Mouse (Mus musculus) MEL (cell line): ENCODE measurements around the gene Sh2d1b2. TPM values are rescaled to one million over a fixed set of nuclear protein-coding genes. Genes with fewer than 3 reads are reported as not detected.

ENCODE experiments used
- DNase-seq: peaks from one replicate; pipeline ENCODE4 v3.0.0; 2011; ENCODE audit warnings: low read depth, low spot score
- H3K27ac ChIP-seq: 2 replicates; pipeline ENCODE4 v1.5.1; 2012; ENCODE audit warnings: low read depth, mild to moderate bottlenecking, control low read depth, low read length, moderate library complexity; ENCODE audit not compliant: control insufficient read depth
- H3K27me3 ChIP-seq, 2 experiments: fragments of 150-350 bp in 1 of 2; sonication (generic) in 1 of 2; 2 replicates each; pipeline ENCODE4 v1.6.1; 2012; ENCODE audit warnings: low read length in 2 of 2, mild to moderate bottlenecking in 2 of 2, improper control_type of control experiment in 1 of 2, moderate library complexity in 1 of 2; ENCODE audit not compliant: insufficient read depth in 2 of 2, control insufficient read depth in 1 of 2
- H3K36me3 ChIP-seq, 2 experiments: 2 replicates each; pipeline ENCODE4 v1.6.1; 2012 to 2014; ENCODE audit warnings: low read length in 2 of 2, improper control_type of control experiment in 1 of 2, inconsistent platforms in 1 of 2, mild to moderate bottlenecking in 1 of 2; ENCODE audit not compliant: insufficient read depth in 2 of 2, control insufficient read depth in 1 of 2
- H3K4me1 ChIP-seq, 2 experiments: fragments of 150-350 bp in 1 of 2; sonication (generic) in 1 of 2; 2 replicates each; pipeline ENCODE4 v1.6.1; 2012; ENCODE audit warnings: low read length in 2 of 2, improper control_type of control experiment in 1 of 2, mild to moderate bottlenecking in 1 of 2; ENCODE audit not compliant: insufficient read depth in 2 of 2, control insufficient read depth in 1 of 2
- H3K4me3 ChIP-seq, 2 experiments: fragments of 150-350 bp in 1 of 2; sonication (generic) in 1 of 2; 2 replicates each; pipeline ENCODE4 v1.5.1; 2012; ENCODE audit warnings: low read depth in 2 of 2, low read length in 2 of 2, mild to moderate bottlenecking in 2 of 2, moderate library complexity in 2 of 2, control low read depth in 1 of 2, improper control_type of control experiment in 1 of 2; ENCODE audit not compliant: control insufficient read depth in 1 of 2, insufficient read depth in 1 of 2
- H3K79me2 ChIP-seq: 2 replicates; pipeline ENCODE4 v1.6.1; 2012; ENCODE audit warnings: mild to moderate bottlenecking, low read length, moderate library complexity; ENCODE audit not compliant: control insufficient read depth, poor library complexity, insufficient read depth
- H3K9ac ChIP-seq: 2 replicates; pipeline ENCODE4 v1.6.1; 2012; ENCODE audit warnings: low read depth, mild to moderate bottlenecking, control low read depth, low read length, moderate library complexity; ENCODE audit not compliant: control insufficient read depth, poor library complexity, severe bottlenecking
- H3K9me3 ChIP-seq: fragments of 150-350 bp; sonication (generic); replicated peaks from 2 replicates; pipeline ENCODE4 v1.6.1; 2012; ENCODE audit warnings: mild to moderate bottlenecking, low read length, improper control_type of control experiment, moderate library complexity; ENCODE audit not compliant: insufficient read depth
- CHD1 ChIP-seq: IDR thresholded peaks from 2 replicates; pipeline ENCODE4 v1.6.1; 2012; ENCODE audit warnings: low read depth, mild to moderate bottlenecking, inconsistent platforms, low read length, improper control_type of control experiment
- CTCF ChIP-seq, 3 experiments: IDR thresholded peaks in 2 of 3; conservative IDR thresholded peaks in 1 of 3; 2 replicates each; pipeline ENCODE4 v1.5.1; 2011 to 2012; ENCODE audit warnings: low read length in 3 of 3, low read depth in 2 of 3, mild to moderate bottlenecking in 2 of 3, improper control_type of control experiment in 1 of 3, inconsistent platforms in 1 of 3, mixed read lengths in 1 of 3, moderate library complexity in 1 of 3; ENCODE audit not compliant: control insufficient read depth in 1 of 3, insufficient read depth in 1 of 3, poor library complexity in 1 of 3, severe bottlenecking in 1 of 3
- E2F4 ChIP-seq: IDR thresholded peaks from 2 replicates; pipeline ENCODE4 v1.6.1; 2011; ENCODE audit warnings: low read depth, low read length, improper control_type of control experiment, borderline replicate concordance
- ELF1 ChIP-seq: IDR thresholded peaks from 2 replicates; pipeline ENCODE4 v1.6.1; 2014; ENCODE audit warnings: low read depth, mild to moderate bottlenecking, inconsistent platforms, low read length, improper control_type of control experiment, moderate library complexity
- HCFC1 ChIP-seq: IDR thresholded peaks from 2 replicates; pipeline ENCODE4 v1.6.1; 2012; ENCODE audit warnings: low read depth, mild to moderate bottlenecking, inconsistent platforms, low read length, improper control_type of control experiment, moderate library complexity
- MAX ChIP-seq: IDR thresholded peaks from 2 replicates; pipeline ENCODE4 v1.6.1; 2011; ENCODE audit warnings: low read length, improper control_type of control experiment
- MYC ChIP-seq: IDR thresholded peaks from 2 replicates; pipeline ENCODE4 v1.6.1; 2011; ENCODE audit warnings: low read depth, mild to moderate bottlenecking, low read length, improper control_type of control experiment, moderate library complexity
- NRF1 ChIP-seq: IDR thresholded peaks from 2 replicates; pipeline ENCODE4 v1.6.1; 2014; ENCODE audit warnings: low read depth, mild to moderate bottlenecking, inconsistent platforms, low read length, improper control_type of control experiment, moderate library complexity; ENCODE audit not compliant: poor library complexity, insufficient read depth, severe bottlenecking
- POLR2AphosphoS5 ChIP-seq: IDR thresholded peaks from 2 replicates; pipeline ENCODE4 v1.6.1; 2012; ENCODE audit warnings: low read depth, borderline replicate concordance, mild to moderate bottlenecking, inconsistent platforms, low read length, moderate library complexity, mixed read lengths
- SIN3A ChIP-seq: IDR thresholded peaks from 2 replicates; pipeline ENCODE4 v1.6.1; 2012; ENCODE audit warnings: low read length, improper control_type of control experiment, inconsistent platforms
- TAL1 ChIP-seq: IDR thresholded peaks from 2 replicates; pipeline ENCODE4 v1.6.1; 2012; ENCODE audit warnings: mild to moderate bottlenecking, inconsistent platforms, low read length, moderate library complexity, mixed read lengths
- TBP ChIP-seq: IDR thresholded peaks from 2 replicates; pipeline ENCODE4 v1.8.0; 2011; ENCODE audit warnings: low read depth, low read length, improper control_type of control experiment
- UBTF ChIP-seq: IDR thresholded peaks from 2 replicates; pipeline ENCODE4 v1.6.1; 2012; ENCODE audit warnings: low read depth, mild to moderate bottlenecking, inconsistent platforms, low read length, improper control_type of control experiment, moderate library complexity, borderline replicate concordance; ENCODE audit not compliant: insufficient read depth
- polyA plus RNA-seq, 2 experiments: library from polyadenylated mRNA; stranded (reverse) in 1 of 2; unstranded in 1 of 2; fragments of >175 nt in 1 of 2; fragments of >200 nt in 1 of 2; gene quantifications; 2 replicates each; pipeline versions ENCODE4 v1.2.1 to v1.2.4; 2012; ENCODE audit warnings: low replicate concordance in 2 of 2, low read depth in 1 of 2; ENCODE audit not compliant: insufficient read length in 2 of 2, insufficient read depth in 1 of 2, missing spikeins in 1 of 2
- total RNA-seq: library from RNA; depleted of rRNA; stranded (reverse); fragments of 300-350 nt; gene quantifications from 2 replicates; pipeline ENCODE4 v1.2.3, GENCODE M21; 2012

Sh2d1b2 gene
- total and polyA plus RNA-seq, 3 experiments = not detected

GRCm38 (mm10) chr1:170270696-170271095 lies 38.1 kb downstream of the Sh2d1b2 start:
- Histone ChIP-seq H3K4me1 (no peaks in the 10 kb centered on the region), H3K27me3 (no peaks in the 10 kb centered on the region), H3K27ac (no peak overlapping the region), H3K9ac (no peak overlapping the region), H3K79me2 (no peaks in the 10 kb centered on the region), H3K4me3 (no peak overlapping the region), H3K36me3 (no peaks in the 10 kb centered on the region), H3K9me3 (no peaks in the 10 kb centered on the region)
- DNase-seq = no peak
- TF ChIP-seq ELF1 (no peak), MYC (no peak)

GRCm38 (mm10) chr1:170273252-170273651 lies 40.7 kb downstream of the Sh2d1b2 start:
- H3K27me3 ChIP-seq = no peaks in the 10 kb centered on the region
- H3K4me3 ChIP-seq = no peak overlapping the region
- no peak overlapping the region for H3K27ac ChIP-seq
- DNase-seq = no peak
- H3K9ac ChIP-seq = no peak overlapping the region
- H3K36me3 ChIP-seq = no peaks in the 10 kb centered on the region
- no peaks in the 10 kb centered on the region for H3K79me2 ChIP-seq
- no peaks in the 10 kb centered on the region for H3K9me3 ChIP-seq
- TF ChIP-seq SIN3A (no peak), POLR2AphosphoS5 (no peak), CHD1 (no peak), NRF1 (no peak), TBP (no peak), UBTF (no peak)
- H3K4me1 ChIP-seq = no peaks in the 10 kb centered on the region

GRCm38 (mm10) chr1:170277016-170277415 lies 44.5 kb downstream of the Sh2d1b2 start, which contains the start of gene Sh2d1b1:
Gene Sh2d1b1, plus strand, starts transcription at chr1:170277320.
- Histone ChIP-seq H3K79me2 (no peaks in the 10 kb centered on the region), H3K4me3 (no peak within 1 kb of the TSS), H3K9me3 (no peaks in the 10 kb centered on the region), H3K4me1 (no peaks in the 10 kb centered on the region), H3K9ac (no peak within 1 kb of the TSS), H3K36me3 (no peaks in the 10 kb centered on the region), H3K27ac (no peak within 1 kb of the TSS), H3K27me3 (no peaks in the 10 kb centered on the region)
- DNase-seq = no peak
- TF ChIP-seq E2F4 = no peak
- no peak for TF ChIP-seq TAL1
- no peak for TF ChIP-seq MAX
- TF ChIP-seq HCFC1 = no peak
- no peak for TF ChIP-seq CTCF (IDR thresholded peaks at IDR 0.05 in 2 of 3, conservative IDR thresholded peaks at IDR 0.05 in 1 of 3; ENCODE audit: control insufficient read depth in 1 of 3, insufficient read depth in 1 of 3, low read depth in 2 of 3, low read length in 3 of 3, poor library complexity in 1 of 3, severe bottlenecking in 1 of 3)
